Mouse (Mus musculus): Measurements from ENCODE around the gene Peak1. TPM values are rescaled to one million over a fixed set of nuclear protein-coding genes. Genes with fewer than 3 reads are reported as not detected.

The Peak1 gene
- total RNA-seq, 2 experiments from 2014 or later = 47.4 to 50.1 TPM

DNA sequence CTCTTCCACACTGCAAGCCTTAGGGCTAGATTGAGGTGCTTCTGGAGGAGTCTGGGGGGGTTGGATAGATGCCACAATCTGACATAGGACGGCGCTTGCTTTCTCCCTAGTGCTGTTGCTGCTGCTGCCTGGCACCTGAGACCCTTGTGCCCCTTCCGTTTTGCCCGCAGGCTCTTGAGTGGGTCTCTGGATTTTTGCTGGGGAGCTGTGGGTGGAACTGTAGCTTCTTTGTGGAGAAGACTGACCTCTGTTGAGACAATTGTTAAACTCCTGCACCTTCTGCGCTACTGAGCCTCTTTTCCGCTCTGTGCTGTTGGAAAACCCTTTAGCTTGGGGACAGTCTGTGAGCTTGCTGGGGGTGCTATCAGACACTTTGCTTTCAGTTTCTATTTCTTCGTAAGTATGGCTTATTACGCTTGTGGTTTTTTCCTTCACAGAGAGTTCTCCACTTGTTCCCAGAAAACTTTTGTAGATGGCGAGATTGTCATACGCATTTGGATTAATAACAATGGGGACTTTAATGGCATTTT is 159.5 kb downstream of the Peak1 start:
- DNase-seq (ENCODE audit: low spot score in 2 of 2) = no peak

DNA sequence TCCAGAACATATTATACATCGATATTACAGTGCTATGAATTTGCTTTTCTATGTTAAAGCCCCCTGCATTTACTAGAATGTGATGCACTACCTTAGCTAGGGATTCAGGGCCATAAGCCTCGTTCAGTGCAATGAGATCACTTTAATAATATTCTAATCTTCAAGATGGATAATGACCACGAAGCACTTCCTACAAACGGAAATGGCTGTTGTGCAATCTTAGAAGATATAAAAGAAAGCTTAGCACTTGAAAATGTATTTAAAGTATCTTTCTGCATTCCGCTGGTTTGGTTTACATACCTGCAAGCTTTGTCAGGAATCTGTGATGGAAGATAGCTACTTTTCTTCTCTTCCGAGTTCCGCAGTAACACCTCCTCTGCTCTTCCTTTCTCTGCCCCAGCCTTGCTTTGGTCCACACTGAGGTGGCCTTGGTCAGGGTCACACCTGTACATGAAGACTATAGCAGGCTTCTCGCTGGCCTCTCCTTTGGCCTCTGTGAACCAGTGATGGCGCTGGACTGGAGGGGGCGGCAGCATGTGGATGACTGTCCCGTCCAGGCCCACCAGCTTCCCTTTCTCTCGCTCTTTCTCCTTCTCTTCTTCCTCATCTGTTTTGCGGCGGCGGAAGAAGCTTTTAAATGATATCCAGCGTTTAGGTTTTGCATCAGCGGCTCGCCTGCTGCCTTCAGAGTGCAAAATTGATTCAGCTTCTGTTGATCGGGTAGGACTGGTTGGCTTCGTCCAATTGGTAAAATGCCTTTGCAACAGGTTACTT is 160.5 kb downstream of the Peak1 start:
- no peak for DNase-seq (ENCODE audit: low spot score in 2 of 2)

DNA sequence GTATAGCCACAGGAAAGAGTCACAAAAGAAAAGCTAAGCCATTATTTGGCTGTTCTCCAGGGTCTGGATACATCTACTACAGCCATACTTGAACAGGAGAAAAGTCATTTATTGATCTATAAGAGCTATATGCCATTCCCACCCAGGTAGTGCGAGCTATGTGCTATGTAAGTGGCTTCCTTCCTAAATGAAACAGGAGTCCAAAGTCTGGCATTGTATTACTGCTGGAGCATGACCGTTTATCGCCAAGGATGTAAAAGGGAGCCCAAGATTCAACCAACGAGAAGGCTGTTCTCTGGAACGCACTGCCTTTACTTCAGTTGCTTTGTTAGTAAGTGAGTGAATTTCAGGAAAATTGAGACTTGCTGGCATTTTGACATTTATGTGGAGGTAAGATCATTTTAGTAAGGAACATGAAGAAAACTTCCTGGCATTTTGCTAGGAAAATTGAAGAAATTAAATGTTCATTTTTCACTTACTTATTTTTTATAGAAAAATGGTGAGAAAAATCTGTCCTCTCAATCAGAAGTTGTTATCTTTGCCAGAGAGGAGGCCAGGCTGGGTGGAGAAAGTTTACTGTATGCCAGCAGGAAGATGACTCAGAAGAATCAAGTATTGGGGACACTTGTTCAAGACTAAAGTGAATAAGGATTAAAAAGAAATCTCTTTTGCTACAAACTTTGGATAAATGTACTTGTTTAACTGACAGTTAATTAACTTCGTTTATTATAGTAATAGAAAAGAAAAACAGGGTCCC is 162.0 kb downstream of the Peak1 start:
- no peak for DNase-seq (ENCODE audit: low spot score in 2 of 2)

DNA sequence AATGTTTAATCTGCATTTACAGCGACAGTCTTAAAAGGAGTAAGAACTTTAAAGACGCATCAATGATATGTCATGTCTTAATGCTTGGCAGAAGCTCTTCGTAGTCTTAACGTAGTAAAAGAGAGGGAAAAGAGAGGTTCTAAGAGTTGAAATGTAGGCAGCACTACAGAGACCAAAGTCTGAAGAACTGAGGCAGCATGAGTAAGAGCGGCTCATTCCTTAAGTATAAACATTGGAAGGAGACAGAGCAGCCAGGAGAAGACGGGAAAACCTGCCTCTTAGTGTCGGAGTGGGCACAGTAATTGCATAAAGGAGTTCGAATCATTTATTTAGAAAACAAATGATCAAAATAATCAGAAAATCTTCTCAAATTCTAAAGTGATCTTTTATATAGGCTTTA is 173.5 kb downstream of the Peak1 start:
- DNase-seq (ENCODE audit: low spot score in 2 of 2) = no peak

- no peak for DNase-seq (ENCODE audit: low spot score in 2 of 2)
Observed at GRCm38 (mm10) chr9:56243885-56244284, 174.0 kb downstream of the Peak1 start.

DNA sequence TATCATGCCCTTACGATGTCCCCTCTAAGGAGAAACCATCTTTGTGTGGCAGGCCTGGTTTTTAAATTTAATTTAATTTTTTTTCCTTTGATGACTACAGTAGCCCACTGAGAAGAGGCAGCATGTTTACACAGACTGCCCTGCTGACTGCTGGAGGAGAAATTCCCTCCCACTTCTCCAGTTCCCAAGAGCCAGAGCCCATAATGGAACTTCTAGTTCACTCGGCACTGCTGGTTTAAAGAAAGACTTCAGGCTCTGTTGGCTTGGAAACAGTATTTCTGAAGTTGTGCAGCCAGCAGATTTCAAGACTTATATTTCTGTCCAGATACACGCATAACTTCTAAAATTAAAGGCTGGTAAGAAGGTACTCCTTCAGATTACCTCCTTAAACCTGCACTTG is 175.2 kb downstream of the Peak1 start:
- DNase-seq (ENCODE audit: low spot score in 2 of 2) = no peak

DNA sequence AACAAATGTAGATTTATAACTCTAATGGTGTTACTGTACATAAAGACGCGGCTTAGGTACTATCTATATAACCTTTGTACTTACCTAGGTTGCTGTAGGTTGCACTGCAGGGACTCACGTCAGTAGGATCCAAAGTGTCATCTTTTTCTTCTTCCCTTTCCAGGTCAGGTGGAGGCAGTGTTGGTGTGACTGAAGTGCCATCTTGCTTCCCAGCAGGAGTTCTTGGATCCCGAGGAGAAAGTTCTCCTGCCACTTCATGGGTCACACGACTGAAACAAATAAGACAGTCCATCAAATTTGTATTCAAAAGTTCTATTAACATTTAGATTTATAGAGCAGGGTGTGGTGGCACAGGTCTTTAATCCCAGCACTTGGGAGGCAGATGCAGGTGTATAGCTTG is 176.8 kb downstream of the Peak1 start:
- no peak for DNase-seq (ENCODE audit: low spot score in 2 of 2)

DNA sequence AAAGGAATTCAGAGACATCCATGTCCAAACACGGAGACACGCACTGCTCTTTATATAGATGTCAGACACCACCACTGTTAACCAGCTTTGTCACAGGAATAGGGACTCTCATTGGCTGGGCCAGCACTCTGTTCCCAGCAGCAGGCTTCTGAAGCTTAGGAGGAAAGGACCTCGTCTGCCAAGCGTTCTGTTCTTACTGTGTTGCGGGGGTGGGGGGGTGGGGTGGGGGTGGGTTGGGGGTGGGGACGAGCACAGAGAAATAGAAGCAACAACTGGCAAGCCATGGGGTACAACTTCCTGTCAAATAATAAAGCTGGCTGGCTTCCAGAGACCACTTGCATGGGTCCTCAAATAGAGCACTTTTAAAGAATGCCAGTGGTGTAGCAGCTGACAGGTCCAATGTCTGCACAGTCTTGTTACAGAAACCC is 182.0 kb downstream of the Peak1 start:
- DNase-seq (ENCODE audit: low spot score in 2 of 2) = peak; percentile 27 to 29

GRCm38 (mm10) chr9:56235281-56235680 is 182.6 kb downstream of the Peak1 start:
- no peak for DNase-seq (ENCODE audit: low spot score in 2 of 2)

GRCm38 (mm10) chr9:56234561-56234960 is 183.3 kb downstream of the Peak1 start:
- DNase-seq (ENCODE audit: low spot score in 2 of 2) = no peak

DNA sequence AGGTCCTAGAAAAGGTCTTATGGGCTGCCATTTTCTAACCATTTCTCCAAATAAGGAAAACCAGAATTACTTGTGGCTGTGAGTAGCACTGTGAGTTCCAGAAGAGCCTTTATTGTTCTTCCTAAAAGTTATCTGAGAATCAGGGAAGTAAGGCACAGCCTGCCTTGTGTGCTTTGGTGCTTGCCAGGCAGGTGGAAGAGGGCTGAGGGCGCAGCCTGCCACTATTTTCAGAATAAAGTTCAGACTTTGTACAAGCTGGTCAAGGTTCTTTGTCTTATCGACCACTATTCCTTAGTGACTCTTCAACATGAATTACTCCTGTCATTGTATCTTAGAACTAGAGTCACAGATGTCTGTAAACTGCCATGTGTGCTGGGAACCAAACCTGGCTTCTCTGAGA is 184.6 kb downstream of the Peak1 start:
- no peak for DNase-seq (ENCODE audit: low spot score in 2 of 2)

DNA sequence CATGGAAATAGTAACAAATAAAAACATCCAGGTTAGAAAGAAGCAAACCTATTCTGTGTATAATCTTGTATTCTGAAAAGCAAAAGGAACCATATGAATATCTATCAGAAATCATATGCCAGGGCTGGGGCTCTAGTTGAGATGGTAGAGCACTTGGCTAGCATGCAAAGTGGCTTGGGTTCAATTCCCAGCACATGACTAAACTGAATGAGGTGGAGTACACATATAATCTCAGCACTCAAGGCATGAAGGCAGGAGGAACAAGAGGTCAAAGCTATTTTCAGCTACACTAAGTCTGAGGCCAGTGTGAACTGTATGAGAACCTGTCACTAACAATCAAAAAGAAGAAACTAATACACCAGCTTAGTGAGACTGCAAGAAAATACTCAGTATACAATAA is 187.0 kb downstream of the Peak1 start:
- no peak for DNase-seq (ENCODE audit: low spot score in 2 of 2)

- DNase-seq (ENCODE audit: low spot score in 2 of 2) = no peak
Observed at GRCm38 (mm10) chr9:56227626-56228025, 190.2 kb downstream of the Peak1 start.

- peak; percentile 81 to 82 for DNase-seq (ENCODE audit: low spot score in 2 of 2)
Observed at GRCm38 (mm10) chr9:56223429-56224051, 194.3 kb downstream of the Peak1 start.

DNA sequence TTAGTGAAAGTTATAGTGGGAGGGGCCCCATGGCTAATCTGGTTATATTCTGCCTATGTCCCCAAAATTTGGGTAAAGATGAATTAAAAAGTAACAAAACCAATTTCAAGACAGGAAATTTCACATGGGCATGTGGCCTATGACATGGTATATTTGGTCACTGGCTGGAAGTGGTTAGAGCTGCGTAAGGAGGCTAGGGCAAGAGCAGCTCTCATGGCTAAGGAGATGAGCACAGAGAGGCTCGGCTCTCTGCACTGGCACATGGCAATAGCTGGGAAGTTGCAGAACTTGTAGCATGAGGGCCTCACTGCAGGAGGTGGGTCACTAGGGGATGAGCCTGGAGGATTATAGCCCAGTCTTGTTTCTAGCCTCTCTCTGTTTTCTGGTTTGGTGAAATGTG is 199.0 kb downstream of the Peak1 start:
- DNase-seq (ENCODE audit: low spot score in 2 of 2) = no peak

- DNase-seq (ENCODE audit: low spot score in 2 of 2) = no peak
Observed at GRCm38 (mm10) chr9:56218043-56218442, 199.8 kb downstream of the Peak1 start.

DNA sequence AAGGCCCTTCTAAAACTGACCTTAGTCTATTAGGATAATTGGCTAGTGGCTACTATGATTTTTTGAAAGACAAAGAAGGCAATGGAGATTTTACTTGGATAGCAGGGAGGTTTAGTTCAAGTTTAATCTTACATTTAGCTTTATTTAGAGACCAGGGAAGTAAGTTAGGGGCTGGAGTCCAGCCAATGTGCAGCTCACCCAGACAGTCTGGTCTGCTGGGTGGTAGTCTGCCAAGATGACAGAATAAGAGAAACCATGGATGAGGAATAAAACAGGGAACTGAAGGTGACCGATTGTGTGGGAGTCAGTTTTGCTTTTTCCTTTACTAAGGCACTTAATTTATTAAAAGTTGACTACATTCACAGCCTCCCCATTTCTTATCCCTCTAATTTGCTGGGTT is 200.5 kb downstream of the Peak1 start:
- DNase-seq (ENCODE audit: low spot score in 2 of 2) = peak in 1 of 2 experiments; percentile 43

GRCm38 (mm10) chr9:56213451-56214291 is 204.2 kb downstream of the Peak1 start:
- peak; percentile 68 to 87 for DNase-seq (ENCODE audit: low spot score in 2 of 2)

DNA sequence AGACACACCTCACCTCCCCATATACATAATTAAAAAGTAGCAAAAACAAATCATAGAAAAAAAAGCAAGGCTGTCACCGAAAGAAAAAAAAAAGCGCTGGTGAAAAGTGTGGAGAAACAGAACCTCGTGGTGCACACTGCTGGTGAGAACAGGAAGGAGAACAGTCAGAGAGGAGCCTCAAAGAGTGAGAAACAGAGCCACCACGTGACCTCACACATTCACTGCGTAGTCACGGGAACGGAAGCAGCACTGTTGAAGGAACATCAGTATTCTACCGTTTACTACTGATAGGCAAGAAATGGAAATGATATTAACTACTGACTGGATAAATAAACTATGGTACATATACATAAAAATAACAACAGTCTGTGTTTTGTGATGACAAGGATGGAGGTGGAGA is 209.1 kb downstream of the Peak1 start:
- DNase-seq (ENCODE audit: low spot score in 2 of 2) = no peak

GRCm38 (mm10) chr9:56207516-56207915 is 210.4 kb downstream of the Peak1 start:
- DNase-seq (ENCODE audit: low spot score in 2 of 2) = no peak

GRCm38 (mm10) chr9:56207083-56207482 is 210.8 kb downstream of the Peak1 start:
- no peak for DNase-seq (ENCODE audit: low spot score in 2 of 2)
